Mouse (Mus musculus): Measurements from ENCODE around the gene Hnrnpf. TPM values are rescaled to one million over a fixed set of nuclear protein-coding genes. Genes with fewer than 3 reads are reported as not detected.

The Hnrnpf gene
- total RNA-seq, 2 experiments from 2014 or later = 424 to 432 TPM

DNA sequence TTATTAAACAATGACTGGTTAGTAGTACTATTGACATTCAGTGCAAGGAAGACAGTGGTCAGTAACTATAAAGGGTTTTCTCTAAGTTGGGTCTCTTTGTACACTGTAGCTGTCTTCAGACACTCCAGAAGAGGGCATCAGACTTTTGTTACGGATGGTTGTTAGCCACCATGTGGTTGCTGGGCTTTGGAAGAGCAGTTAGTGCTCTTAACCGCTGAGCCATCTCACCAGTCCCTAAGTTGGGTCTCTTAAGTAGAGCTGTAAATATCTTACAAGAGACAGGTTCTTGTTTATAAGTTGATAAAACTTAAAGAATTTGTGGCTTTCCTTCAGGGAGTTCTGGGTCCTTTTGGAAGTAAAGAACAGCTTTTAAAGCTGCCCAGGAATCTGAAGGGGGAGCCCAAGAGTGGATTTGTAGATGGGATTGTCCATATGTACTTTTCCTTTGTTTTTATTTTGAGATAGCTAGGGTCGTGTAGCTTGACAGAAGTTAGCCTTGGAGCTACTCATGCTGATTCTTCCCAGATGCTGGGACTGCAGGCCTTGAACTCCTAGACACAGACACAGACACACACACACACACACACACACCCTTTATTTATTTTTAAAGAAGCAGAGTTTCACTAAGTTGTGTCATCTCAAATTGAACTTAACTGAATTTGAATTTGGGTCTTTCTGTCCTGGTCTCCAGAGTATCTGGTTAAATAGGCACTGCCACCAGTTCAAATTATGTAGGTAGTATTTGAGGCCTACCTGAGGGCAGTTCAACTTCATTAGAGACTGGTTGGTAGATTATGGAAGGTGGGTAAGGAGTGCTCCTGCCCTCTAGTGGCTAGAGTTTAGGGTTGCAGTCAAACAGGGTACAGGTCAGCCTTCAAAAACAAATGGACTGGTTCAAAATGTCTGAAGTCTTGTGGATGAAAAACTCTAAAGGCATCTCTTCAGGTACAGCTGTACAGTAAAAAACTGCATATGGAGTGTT lies 20.8 kb downstream of the Hnrnpf start:
- DNase-seq = peak; percentile 40

GRCm38 (mm10) chr6:117922041-117922440 lies 21.9 kb downstream of the Hnrnpf start:
- DNase-seq = no peak

DNA sequence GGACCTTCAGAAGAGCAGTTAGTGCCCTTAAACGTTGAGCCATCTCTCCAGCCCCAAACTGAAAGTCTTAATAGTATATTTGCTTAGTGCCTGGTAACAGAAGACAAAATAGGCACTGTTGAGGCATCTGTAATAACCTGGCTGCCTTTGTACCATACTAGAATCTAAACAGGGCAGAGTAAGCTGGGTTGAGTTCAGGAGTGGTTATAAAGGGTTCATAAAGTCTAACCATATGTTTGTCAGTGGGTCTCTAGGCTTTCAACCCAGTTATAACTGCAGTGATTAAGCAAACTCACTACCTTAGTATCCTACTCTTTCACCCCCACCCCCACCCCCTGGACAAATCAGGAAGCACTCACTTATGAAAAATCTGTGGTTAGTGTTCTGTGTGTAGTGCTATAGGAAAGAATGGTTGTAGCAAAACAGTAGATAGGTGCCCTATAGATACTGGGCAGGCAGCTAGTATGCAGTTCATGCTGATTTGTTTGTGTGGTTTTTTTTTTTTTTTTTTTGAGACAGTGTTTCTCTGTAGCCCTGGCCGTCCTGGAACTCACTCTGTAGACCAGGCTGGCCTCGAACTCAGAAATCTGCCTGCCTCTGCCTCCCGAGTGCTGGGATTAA lies 26.9 kb downstream of the Hnrnpf start:
- DNase-seq = no peak

DNA sequence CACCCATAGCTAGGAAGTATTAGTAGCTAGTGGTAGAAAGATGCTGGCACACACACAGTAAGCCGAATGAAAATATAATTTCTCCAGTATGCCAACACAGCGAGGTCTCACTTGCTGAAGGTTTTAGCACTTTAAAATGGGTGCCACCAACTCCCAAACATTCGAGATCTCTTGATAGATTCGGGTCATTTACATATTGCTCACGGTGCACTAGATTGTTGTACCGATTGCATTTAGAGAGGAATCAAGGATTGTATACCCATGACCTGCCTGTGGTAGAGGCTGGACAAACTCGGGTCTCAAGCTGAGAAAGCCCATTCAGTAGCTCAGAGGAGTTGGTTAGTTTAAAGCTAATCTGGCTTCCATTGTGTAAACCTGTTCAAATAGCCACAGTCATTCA lies 27.8 kb downstream of the Hnrnpf start:
- no peak for DNase-seq

DNA sequence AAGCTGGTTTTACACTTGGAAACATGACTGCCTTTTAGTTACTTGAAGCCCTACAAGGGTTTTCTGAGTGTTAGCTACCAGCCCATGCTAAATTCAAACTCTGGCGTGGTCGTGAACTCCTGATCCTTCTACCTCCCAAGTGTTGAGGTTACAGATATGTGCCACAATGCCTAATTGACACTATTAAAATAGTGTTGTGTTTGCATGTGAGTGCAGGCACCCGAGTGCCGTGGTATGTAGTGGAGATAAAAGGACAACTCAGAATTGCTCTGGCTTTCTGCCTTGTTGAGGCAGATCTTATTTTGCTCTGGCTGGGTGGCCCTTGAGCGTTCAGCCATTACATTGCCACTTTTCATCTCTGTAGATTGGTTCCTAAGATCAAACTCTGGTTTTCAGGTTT lies 28.6 kb downstream of the Hnrnpf start:
- no peak for DNase-seq

DNA sequence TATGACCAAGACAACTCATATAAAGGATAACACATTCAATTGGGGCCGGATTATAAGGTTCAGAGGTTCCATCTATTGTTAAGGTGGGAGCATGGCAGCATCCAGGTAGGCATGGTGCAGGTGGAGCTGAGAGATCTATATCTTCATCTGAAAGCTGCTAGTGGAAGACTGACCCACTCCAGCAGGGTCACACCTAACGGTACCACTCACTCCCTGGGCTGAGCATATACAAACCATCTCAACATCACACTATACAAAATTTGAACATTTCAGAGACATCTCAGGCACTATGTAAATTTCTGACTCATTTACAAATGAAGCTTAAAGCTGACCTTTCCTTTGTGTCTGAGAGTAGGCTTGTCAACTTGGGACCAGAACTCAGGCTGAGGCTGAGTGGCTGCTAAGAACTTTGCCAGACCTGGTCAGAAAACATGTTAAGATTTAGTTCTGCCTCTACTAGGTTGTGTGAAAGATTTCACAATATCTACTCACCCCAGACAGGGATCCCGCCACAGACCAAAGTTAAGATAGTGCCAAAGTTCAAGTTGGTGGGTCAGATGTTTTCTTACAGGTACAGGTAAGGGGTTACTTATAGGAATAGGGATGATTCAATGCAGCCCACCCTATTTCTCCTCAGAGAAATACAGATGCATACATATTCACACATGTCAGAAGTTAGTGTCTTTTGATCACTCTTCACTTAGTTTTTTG lies 30.0 kb downstream of the Hnrnpf start:
- no peak for DNase-seq

GRCm38 (mm10) chr6:117932325-117933051 lies 32.4 kb downstream of the Hnrnpf start:
- DNase-seq = peak; percentile 52

DNA sequence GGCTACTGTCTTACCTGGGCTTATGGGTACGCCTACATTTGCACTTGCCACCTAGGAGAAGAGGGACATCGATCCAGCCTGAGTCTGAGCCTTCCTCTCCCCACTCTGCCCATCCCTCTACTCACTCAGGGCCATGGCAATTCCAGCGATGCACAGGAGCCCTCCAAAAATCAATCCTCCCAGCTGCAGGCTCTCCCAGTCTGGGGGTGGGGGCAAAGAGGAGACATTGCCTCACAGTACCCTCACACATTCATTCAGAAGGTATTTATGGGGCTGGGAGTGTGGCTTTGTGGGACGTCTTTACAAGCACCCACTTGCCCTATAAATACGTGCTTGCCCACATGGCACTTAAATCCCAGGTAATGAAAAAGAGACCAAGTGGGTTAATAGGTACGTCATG lies 34.2 kb downstream of the Hnrnpf start:
- DNase-seq = no peak

- DNase-seq = no peak
Measured at GRCm38 (mm10) chr6:117935681-117936612, 35.8 kb downstream of the Hnrnpf start.

DNA sequence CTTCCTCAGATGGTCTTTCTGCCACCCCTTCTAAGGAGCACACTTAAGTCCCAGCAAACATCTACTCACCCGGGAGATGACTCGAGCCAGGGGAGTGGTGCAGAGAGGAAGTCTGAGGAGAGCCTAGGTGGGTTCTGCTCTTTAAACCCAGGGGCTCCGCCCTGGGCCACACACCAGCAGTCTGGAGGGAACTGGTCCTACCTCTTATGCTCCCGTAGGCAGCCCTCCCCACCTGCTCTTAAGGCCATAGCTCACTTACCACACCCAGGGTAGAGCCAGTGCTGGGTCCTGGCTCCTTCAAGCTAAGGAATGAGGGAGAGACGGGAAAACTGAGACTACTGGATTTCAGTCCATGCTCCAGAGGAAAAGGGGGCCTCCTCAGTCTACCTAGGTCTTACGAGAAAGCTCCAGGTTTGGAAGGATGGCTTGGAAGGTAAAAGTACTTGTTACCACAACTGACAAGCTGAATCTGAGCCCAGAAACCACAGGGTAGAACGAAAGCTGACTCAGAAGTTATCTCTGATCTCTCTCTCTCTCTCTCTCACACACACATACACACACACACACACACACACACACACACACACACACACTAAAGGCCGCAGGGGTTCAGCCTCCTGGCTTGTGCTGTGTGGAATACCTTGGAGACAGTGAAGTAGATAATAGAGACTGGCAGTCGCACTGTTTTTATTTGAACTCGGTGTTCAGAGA lies 37.3 kb downstream of the Hnrnpf start, which contains the start of gene Fxyd4:
Fxyd4 (minus strand) TSS at position 471 of the 711 bp plus-strand sequence.
- no peak for DNase-seq

- DNase-seq = no peak
Measured at GRCm38 (mm10) chr6:117938951-117939350, 38.8 kb downstream of the Hnrnpf start.

DNA sequence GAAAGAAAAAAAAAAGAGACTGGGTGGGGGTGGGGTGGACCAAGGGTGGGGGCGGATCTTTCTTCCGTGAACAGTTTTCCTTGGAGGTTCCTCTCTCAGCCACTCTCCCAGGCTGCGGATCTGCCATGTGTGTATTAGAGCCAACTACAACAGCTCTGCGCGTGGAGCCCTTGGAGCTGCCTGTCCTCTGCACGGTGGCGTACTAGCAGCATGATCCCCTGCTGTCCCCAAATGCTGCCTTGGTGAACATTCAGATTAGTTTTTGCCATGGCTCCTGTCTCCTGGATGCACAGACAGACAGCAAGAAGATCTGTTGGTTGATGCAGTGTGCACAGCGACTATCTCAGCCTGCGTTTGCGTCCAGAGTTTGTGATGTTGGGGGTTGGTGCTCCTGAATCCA lies 42.6 kb downstream of the Hnrnpf start:
- DNase-seq = no peak

DNA sequence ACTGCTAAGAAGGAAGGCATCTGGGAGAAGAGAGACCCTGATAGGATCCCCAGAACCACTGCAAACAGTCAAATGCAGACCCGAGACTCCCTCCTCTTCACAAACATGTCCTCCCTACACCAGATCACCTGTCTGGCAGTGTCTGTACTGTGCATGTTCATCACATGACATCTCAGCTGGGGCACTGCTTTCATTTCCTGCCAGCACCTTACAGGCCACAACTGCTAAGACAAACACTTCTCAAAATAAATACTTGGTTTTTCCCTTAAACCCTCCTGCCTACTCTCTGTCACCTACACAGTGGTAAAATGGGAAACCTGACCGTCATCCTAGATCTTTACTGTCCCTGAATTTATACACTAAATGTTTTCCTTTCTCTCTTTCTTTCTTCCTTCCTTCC lies 43.8 kb downstream of the Hnrnpf start:
- DNase-seq = no peak

DNA sequence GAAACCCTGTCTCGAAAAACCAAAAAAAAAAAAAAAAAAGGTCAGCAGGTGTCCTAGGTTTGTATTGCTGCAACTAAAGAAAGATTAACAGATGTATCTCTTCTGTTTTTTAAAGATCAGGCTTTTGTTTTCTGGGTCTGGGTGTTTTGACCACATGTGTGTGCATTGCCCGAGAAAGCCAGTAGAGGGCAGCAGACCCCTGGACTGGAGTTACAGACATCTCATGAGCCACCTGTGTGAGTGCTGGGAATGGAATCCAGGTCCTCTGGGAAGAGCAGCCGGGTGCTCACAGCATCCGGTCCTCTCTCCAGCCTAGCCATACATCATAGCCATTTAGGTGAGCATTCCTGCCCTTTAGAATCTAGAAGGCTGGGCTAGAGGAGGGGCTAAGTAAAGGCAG lies 52.2 kb downstream of the Hnrnpf start:
- no peak for DNase-seq

GRCm38 (mm10) chr6:117956161-117956560 lies 56.0 kb downstream of the Hnrnpf start:
- DNase-seq = peak; percentile 35

GRCm38 (mm10) chr6:117956851-117957501 lies 56.9 kb downstream of the Hnrnpf start:
- peak; percentile 20 for DNase-seq

GRCm38 (mm10) chr6:117963201-117963600 lies 63.1 kb downstream of the Hnrnpf start:
- no peak for DNase-seq

- DNase-seq = no peak
Measured at GRCm38 (mm10) chr6:117966729-117967128, 66.6 kb downstream of the Hnrnpf start.

Measured in adrenal gland, postnatal 10 days (tissue).